Mouse (Mus musculus): Measurements from ENCODE around the gene Rgs4. TPM values are rescaled to one million over a fixed set of nuclear protein-coding genes. Genes with fewer than 3 reads are reported as not detected.

Rgs4 gene
- total RNA-seq (2014; fragmentation: Nextera tagmentation) (not detected in 2 replicates), total RNA-seq (2017) (not detected in 2 replicates)

GRCm38 (mm10) chr1:169747473-169747872 lies at the start of gene Rgs4:
Rgs4 (minus strand) TSS chr1:169747642.
- ATAC-seq (replicated peaks; ENCODE audit: low FRiP score, low TSS enrichment, poor library complexity, severe bottlenecking): no peak

- no peak for ATAC-seq (replicated peaks; ENCODE audit: low FRiP score, low TSS enrichment, poor library complexity, severe bottlenecking)
These were observed 45.0 kb upstream of the Rgs4 start for GRCm38 (mm10) chr1:169792437-169792836.

GRCm38 (mm10) chr1:169785981-169786380 lies 38.5 kb upstream of the Rgs4 start:
- ATAC-seq (replicated peaks; ENCODE audit: low FRiP score, low TSS enrichment, poor library complexity, severe bottlenecking): no peak

DNA sequence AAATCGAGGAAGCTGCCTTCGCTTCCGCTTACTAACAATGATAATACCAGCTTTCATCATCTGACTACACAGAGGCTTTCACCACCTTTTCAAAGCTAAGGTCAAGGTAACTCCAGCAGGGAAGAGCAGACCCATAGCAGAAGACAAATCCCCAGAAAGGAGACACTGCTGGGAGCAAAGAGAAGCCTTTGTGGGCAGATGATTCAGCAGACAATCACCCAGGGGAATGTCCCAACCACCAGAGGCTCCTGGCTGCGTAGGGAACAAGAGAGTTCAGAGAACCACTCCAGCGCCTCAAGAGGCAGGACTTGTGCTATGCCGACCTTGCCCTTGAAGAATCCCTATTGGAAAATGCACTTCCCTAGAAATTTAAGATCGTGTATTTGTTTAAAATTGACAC lies 29.1 kb upstream of the Rgs4 start:
- ATAC-seq (replicated peaks; ENCODE audit: low FRiP score, low TSS enrichment, poor library complexity, severe bottlenecking): no peak

GRCm38 (mm10) chr1:169764619-169764955 lies 17.1 kb upstream of the Rgs4 start:
- no peak for ATAC-seq (replicated peaks; ENCODE audit: low FRiP score, low TSS enrichment, poor library complexity, severe bottlenecking)

DNA sequence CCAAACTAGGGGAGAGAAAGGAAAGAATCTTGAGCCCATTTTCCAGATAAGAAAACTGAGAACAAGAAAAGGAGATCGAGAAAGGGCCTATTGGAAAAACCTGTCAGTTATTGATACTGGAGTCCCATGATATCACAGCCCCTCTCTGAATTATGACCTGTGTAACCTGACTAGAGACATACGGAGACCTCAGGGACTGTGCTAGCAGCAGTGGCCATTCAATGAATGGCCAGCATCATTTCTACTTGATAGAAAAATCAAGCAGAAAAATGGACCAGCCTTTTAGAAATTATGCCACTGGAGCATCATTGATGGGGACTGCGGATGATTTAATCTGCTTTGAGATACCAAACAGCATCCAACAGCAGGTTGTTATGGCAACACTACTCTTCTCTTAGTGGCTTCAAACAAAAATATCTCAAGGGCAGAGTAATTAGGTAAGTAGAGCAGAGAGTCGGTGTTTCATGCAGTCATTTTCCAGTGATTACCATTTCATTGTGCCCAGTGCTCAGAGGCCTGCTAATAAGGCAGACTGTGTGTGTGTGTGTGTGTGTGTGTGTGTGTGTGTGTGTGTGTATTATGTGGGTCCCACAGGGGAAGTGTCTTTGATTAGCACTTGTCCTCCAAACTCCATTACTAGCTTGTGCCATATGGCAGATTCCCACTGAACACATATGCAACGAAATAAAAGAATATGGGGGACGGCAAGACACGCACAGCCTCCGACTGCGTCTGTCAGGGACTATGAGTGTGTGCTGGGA lies 16.6 kb upstream of the Rgs4 start:
- ATAC-seq (replicated peaks; ENCODE audit: low FRiP score, low TSS enrichment, poor library complexity, severe bottlenecking): no peak

- ATAC-seq (replicated peaks; ENCODE audit: low FRiP score, low TSS enrichment, poor library complexity, severe bottlenecking): no peak
These were observed 15.1 kb upstream of the Rgs4 start for GRCm38 (mm10) chr1:169762524-169762923.

DNA sequence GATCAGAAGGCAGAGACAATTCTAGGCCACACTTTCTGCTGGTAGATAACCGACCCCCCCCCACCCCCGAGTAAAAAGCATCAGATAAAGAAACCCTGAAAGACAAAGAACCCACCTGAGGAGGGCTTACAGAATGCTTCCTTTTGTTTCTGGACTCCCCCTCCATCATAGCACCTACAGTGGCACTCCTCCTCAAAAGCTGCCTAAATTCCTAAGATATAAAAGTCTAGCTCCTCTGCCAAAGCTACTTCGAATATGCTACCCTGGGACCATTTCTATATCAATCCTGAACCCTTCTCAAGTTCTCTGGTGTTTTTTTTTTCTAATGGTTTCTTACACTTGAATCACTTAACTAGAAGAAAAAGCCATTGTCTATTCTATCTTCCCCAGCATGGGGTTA lies 9.1 kb upstream of the Rgs4 start:
- no peak for ATAC-seq (replicated peaks; ENCODE audit: low FRiP score, low TSS enrichment, poor library complexity, severe bottlenecking)

DNA sequence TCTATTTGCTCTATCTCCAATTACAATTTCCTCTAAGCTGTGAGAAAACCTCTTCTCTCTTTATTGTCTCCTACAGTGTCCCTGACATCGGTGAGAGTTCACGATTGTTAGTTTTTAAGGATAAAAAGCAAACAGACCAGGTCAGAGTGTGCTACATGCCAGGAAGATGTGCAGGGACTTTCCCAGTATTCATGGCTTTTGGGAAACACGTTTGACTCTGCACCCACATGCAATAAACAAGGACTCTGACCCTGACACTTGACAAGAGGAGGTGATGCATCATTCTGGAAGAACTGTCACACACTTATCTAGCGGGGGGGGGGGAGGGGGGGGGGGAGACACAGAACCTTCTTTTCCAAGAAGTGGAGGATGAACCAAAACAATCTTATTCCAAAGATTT lies 5.0 kb upstream of the Rgs4 start:
- ATAC-seq (replicated peaks; ENCODE audit: low FRiP score, low TSS enrichment, poor library complexity, severe bottlenecking): no peak

GRCm38 (mm10) chr1:169748439-169748838 lies 997 bp upstream of the Rgs4 start:
- no peak for ATAC-seq (replicated peaks; ENCODE audit: low FRiP score, low TSS enrichment, poor library complexity, severe bottlenecking)

- no peak for ATAC-seq (replicated peaks; ENCODE audit: low FRiP score, low TSS enrichment, poor library complexity, severe bottlenecking)
These were observed 460 bp upstream of the Rgs4 start for GRCm38 (mm10) chr1:169747902-169748301.

DNA sequence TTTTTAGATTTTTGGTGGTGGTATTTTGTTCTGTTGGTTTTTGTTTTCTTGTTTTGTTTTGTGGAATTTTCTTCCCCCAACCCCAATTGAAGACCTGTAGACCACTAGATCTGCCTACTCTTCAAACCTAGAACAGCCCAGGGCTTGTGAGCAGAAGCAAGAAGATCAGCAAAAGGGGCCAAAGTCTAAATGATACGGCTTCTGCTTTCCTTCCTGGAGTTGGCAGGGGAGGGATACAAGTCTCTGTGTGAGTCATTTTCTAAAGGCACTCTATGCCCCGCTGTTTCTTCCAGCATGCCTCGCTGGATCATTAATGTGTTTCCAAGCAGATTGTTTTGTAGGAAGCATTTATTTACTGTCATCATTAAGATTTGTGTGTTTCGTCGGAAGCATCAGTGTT lies 6.3 kb downstream of the Rgs4 start:
- ATAC-seq (replicated peaks; ENCODE audit: low FRiP score, low TSS enrichment, poor library complexity, severe bottlenecking): no peak

GRCm38 (mm10) chr1:169737231-169737630 lies 10.2 kb downstream of the Rgs4 start:
- ATAC-seq (replicated peaks; ENCODE audit: low FRiP score, low TSS enrichment, poor library complexity, severe bottlenecking): no peak

GRCm38 (mm10) chr1:169736139-169736538 lies 11.3 kb downstream of the Rgs4 start:
- ATAC-seq (replicated peaks; ENCODE audit: low FRiP score, low TSS enrichment, poor library complexity, severe bottlenecking): no peak

DNA sequence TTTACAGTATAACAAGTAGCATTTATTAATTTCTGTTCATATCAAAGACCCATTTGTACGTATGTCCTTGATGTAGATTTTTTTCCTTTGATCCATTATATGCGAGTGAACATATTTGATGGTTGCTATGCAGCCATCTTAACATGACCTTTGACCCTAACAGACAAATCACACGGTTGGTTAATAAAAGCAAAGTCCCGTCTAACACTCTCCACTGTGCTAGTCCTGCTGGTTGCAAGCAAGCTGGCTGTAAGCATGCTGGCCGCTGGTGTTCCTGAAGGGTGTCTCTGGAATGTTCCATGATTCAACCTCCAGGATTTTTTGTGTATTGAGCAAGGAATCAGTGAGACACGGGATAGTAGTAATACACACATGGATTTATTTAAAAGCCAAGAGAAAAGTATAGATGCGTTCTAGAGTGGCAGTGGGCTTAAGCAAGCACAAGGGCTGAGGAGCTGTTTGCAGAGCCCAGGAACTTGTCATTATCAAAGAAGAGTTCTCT lies 16.8 kb downstream of the Rgs4 start:
- no peak for ATAC-seq (replicated peaks; ENCODE audit: low FRiP score, low TSS enrichment, poor library complexity, severe bottlenecking)

DNA sequence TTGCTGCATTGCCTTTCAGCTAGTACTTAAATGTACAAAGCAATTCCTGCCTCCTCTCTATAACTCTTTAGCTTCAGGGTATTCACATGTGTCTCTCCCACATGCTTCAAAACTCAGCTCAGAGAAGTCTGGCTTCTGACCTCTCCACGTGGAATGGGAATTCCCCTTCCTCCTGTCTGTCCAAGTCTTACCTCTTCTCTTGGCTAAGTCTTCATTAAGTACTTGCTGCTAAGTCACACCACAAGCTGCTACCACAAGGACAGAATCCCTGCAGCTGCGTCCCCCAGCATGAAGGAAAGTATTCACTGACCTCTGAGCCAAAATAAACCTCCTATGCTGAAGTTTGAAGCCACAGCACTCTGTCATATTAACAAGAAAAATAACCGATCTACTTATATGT lies 21.1 kb downstream of the Rgs4 start:
- ATAC-seq (replicated peaks; ENCODE audit: low FRiP score, low TSS enrichment, poor library complexity, severe bottlenecking): no peak

DNA sequence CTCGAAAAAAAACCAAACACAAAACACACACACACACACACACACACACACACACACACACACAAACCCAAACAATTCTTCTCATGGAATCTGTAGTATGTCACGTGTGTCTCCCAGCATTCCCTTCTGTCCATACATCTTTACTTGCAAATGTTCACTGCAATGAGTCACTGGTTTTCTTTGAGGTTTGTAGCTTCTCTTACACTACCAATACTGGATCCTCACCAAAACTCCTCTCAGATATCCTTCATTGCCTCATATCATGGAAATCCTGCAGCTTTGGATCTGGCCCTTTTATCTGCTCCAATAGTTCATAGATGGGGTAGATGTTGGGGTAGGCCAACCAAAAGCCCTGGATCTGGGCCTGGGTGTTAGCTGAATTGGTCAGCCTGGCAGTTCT lies 25.6 kb downstream of the Rgs4 start:
- no peak for ATAC-seq (replicated peaks; ENCODE audit: low FRiP score, low TSS enrichment, poor library complexity, severe bottlenecking)

DNA sequence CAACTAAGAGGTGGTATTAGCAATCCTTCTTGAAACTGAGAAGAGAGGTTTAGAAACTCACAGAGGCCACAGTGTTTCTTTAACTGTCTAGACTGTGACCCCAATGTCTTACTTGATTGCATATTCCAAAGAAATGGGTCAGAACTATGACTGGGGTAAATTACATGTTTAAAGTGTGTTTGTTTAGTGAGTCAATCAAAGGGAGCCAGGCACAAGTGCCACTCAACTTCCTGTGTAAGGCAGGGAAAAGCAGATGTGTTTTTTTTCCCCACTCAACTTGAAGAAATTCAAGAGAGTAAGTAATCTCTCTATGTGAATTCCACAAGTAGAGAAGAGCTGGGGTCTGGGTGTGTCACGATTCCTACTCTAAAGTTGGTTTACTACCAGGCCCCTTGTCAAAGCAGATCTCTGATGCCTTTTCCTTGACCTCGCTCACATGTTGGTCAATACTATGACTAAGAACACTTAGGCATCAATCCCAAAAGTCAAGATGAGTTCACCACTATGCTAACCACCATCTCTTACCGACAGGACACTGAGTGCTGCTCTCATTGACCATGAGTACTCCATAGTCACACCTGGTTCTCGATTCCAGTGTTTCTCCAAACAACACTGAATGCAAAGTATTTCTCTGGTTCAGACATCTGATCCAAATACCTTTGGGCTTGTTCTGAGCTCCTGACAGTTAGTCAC lies 42.9 kb downstream of the Rgs4 start:
- ATAC-seq (replicated peaks; ENCODE audit: low FRiP score, low TSS enrichment, poor library complexity, severe bottlenecking): no peak

DNA sequence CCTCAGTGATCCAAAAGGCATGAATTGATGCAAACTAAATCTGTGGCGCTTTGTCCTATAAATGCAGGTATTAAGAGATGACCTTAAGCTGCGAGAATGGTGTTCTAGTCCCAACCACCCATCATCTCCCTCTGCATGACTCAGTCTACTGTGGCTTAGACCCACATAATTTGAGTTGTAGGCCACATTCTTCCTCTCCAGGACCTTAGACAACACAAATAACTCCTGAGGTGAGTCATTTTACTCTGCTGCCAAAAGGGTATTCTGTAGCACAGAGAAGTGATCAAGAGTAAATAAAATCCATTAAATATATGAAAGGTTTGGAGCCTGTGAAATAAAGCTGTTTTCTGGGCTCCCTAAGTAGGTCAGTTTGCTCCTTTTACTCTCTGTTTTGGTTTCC lies 48.3 kb downstream of the Rgs4 start:
- ATAC-seq (replicated peaks; ENCODE audit: low FRiP score, low TSS enrichment, poor library complexity, severe bottlenecking): no peak

GRCm38 (mm10) chr1:169697236-169697635 lies 50.2 kb downstream of the Rgs4 start:
- ATAC-seq (replicated peaks; ENCODE audit: low FRiP score, low TSS enrichment, poor library complexity, severe bottlenecking): no peak

- ATAC-seq (replicated peaks; ENCODE audit: low FRiP score, low TSS enrichment, poor library complexity, severe bottlenecking): no peak
These were observed 52.1 kb downstream of the Rgs4 start for GRCm38 (mm10) chr1:169695356-169695755.

Measured in megakaryocyte-erythroid progenitor cell, adult 5-6 weeks (primary cell).